Mouse (Mus musculus) left cerebral cortex, postnatal 25 days (tissue): ENCODE measurements around the gene Prdm12. TPM values are rescaled to one million over a fixed set of nuclear protein-coding genes. Genes with fewer than 3 reads are reported as not detected.

Experiments
- DNase-seq, 2 experiments: peaks; one replicate each; pipeline ENCODE4 v3.0.0; 2022; ENCODE audit warnings: low spot score in 2 of 2, mixed read lengths in 1 of 2
- intact Hi-C: fragments of 180-260 bp; cut with DNase I; formaldehyde crosslinking; loops from one replicate; pipeline ENCODE4 v1.15.1; 2025
- microRNA-seq, 2 experiments: library from miRNA; unstranded; fragments of <30 nt; microRNA quantifications; one replicate each; pipeline ENCODE4 v1.2.0; 2022
- total RNA-seq, 2 experiments: library from RNA; stranded (reverse); gene quantifications; 2 replicates each; pipeline ENCODE4 v1.2.3; 2021

Prdm12 gene
- total RNA-seq, 2 experiments from 2014 or later = 0.14 to 0.46 TPM

- no peak for DNase-seq
- intact Hi-C loops = no loop called here
These were observed 50.2 kb downstream of the Prdm12 start for GRCm38 (mm10) chr2:31690063-31690462.

DNA sequence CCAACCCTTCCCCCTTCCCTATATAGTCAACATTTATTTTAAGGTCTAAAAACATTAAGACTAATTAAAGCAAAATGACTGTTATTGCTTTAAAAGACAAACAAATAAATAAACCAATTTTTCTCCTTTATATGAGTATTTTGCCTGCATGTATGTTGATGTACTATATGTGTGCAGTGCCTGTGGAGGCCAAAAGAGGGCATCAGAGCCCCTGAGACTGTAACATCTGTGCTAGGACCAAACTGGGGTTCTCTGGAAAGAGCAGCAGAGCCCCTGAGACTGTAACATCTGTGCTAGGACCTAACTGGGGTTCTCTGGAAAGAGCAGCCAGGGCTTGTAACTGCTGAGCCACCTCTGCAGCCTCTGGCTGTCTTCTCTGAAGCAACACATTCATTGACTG, 58.4 kb downstream of the Prdm12 start:
- intact Hi-C loops = no loop called here
- DNase-seq = no peak

- DNase-seq = no peak
- intact Hi-C loops = no loop called here
These were observed 61.0 kb downstream of the Prdm12 start for GRCm38 (mm10) chr2:31700545-31701446.

GRCm38 (mm10) chr2:31703226-31703625, 63.4 kb downstream of the Prdm12 start:
- intact Hi-C loops = no loop called here
- no peak for DNase-seq

Small RNA genes lying within 50 kb of the gene (microRNA-seq; reads per million reads assigned to microRNA genes)
- gene Mir6998 = 3.0 to 4.0 reads per million in 2 experiments

Other genes starting within 250 kb of the Prdm12 start
- gene Ass1, start 169.8 kb upstream of the Prdm12 start, total RNA-seq = 10 to 100 TPM; 16.1 to 16.8 TPM
- 10 to 100 TPM; 42.4 to 43.1 TPM for gene Fubp3, start 67.4 kb upstream of the Prdm12 start, total RNA-seq
- 10 to 100 TPM; 22.0 to 22.5 TPM for gene Exosc2, start 30.7 kb downstream of the Prdm12 start, total RNA-seq
- gene Abl1, start 48.3 kb downstream of the Prdm12 start, total RNA-seq = 10 to 100 TPM; 35.5 to 43.7 TPM
- not detected for gene Qrfp, start 170.5 kb downstream of the Prdm12 start, total RNA-seq
- 10 to 100 TPM in 1 of 2 experiments, 1 to 10 TPM in 1; 9.1 to 10.4 TPM for gene Fibcd1, start 206.0 kb downstream of the Prdm12 start, total RNA-seq
- gene Lamc3, start 247.3 kb downstream of the Prdm12 start, total RNA-seq = 1 to 10 TPM; 7.6 to 8.7 TPM